Mouse (Mus musculus): ENCODE data around the gene Htr1f. TPM values are rescaled to one million over a fixed set of nuclear protein-coding genes. Genes with fewer than 3 reads are reported as not detected.

Gene Htr1f
- total and polyA plus RNA-seq, 3 experiments = not detected

- TF ChIP-seq USF2 (IDR thresholded peaks at IDR 0.05; ENCODE audit: borderline replicate concordance in 1 of 2, insufficient read depth in 1 of 2, low read depth in 1 of 2, low read length in 2 of 2) (no peak), EP300 (IDR thresholded peaks at IDR 0.05; ENCODE audit: low read depth in 1 of 2, low read length in 2 of 2) (no peak), TBP (IDR thresholded peaks at IDR 0.05; ENCODE audit: low read depth, low read length) (no peak), BHLHE40 (IDR thresholded peaks at IDR 0.05; ENCODE audit: borderline replicate concordance, low read depth, low read length) (no peak)
These were observed 170.9 kb downstream of the Htr1f start (continued) for GRCm38 (mm10) chr16:64934793-64935192.

- Histone ChIP-seq H3K9me3 (replicated peaks; ENCODE audit: insufficient read depth, low read length) (no peaks in the 10 kb centered on the region), H3K9ac (ENCODE audit: control insufficient read depth, low read depth, low read length, poor library complexity, severe bottlenecking) (no peak overlapping the region), H3K27me3 (ENCODE audit: control insufficient read depth in 1 of 2, insufficient read depth in 2 of 2, low read length in 2 of 2) (peaks cover 0 to 3% of the 10 kb centered on the region in 2 experiments; a peak in 2 of 4 replicates), H3K36me3 (ENCODE audit: control insufficient read depth in 1 of 2, insufficient read depth in 2 of 2, low read length in 2 of 2) (no peaks in the 10 kb centered on the region), H3K79me2 (ENCODE audit: control insufficient read depth, insufficient read depth, low read length, poor library complexity) (no peaks in the 10 kb centered on the region), H3K27ac (ENCODE audit: control insufficient read depth, low read depth, low read length) (no peak overlapping the region), H3K4me3 (ENCODE audit: control insufficient read depth in 1 of 2, insufficient read depth in 1 of 2, low read depth in 2 of 2, low read length in 2 of 2) (no peak overlapping the region), H3K4me1 (ENCODE audit: control insufficient read depth in 1 of 2, insufficient read depth in 2 of 2, low read length in 2 of 2) (no peaks in the 10 kb centered on the region)
- no peak for DNase-seq (ENCODE audit: low read depth, low spot score)
- no peak for TF ChIP-seq GABPA (IDR thresholded peaks at IDR 0.05; ENCODE audit: low read depth, low read length)
These were observed 171.6 kb downstream of the Htr1f start for GRCm38 (mm10) chr16:64934011-64934410.

- Histone ChIP-seq H3K36me3 (ENCODE audit: control insufficient read depth in 1 of 2, insufficient read depth in 2 of 2, low read length in 2 of 2) (no peaks in the 10 kb centered on the region), H3K27me3 (ENCODE audit: control insufficient read depth in 1 of 2, insufficient read depth in 2 of 2, low read length in 2 of 2) (peaks cover 0 to 2% of the 10 kb centered on the region in 2 experiments; a peak in 1 of 4 replicates), H3K4me1 (ENCODE audit: control insufficient read depth in 1 of 2, insufficient read depth in 2 of 2, low read length in 2 of 2) (no peaks in the 10 kb centered on the region), H3K9ac (ENCODE audit: control insufficient read depth, low read depth, low read length, poor library complexity, severe bottlenecking) (no peak overlapping the region), H3K4me3 (ENCODE audit: control insufficient read depth in 1 of 2, insufficient read depth in 1 of 2, low read depth in 2 of 2, low read length in 2 of 2) (no peak overlapping the region), H3K9me3 (replicated peaks; ENCODE audit: insufficient read depth, low read length) (no peaks in the 10 kb centered on the region), H3K27ac (ENCODE audit: control insufficient read depth, low read depth, low read length) (no peak overlapping the region), H3K79me2 (ENCODE audit: control insufficient read depth, insufficient read depth, low read length, poor library complexity) (no peaks in the 10 kb centered on the region)
- no peak for DNase-seq (ENCODE audit: low read depth, low spot score)
- TF ChIP-seq GATA1 (IDR thresholded peaks at IDR 0.05; ENCODE audit: low read depth, low read length) (no peak), ELF1 (IDR thresholded peaks at IDR 0.05; ENCODE audit: low read depth, low read length) (no peak), USF2 (IDR thresholded peaks at IDR 0.05; ENCODE audit: borderline replicate concordance in 1 of 2, insufficient read depth in 1 of 2, low read depth in 1 of 2, low read length in 2 of 2) (no peak), NELFE (IDR thresholded peaks at IDR 0.05; ENCODE audit: low read depth, low read length) (no peak), ETS1 (IDR thresholded peaks at IDR 0.05; ENCODE audit: low read depth, low read length) (no peak), POLR2AphosphoS2 (IDR thresholded peaks at IDR 0.05; ENCODE audit: low read length) (no peak), ZMIZ1 (IDR thresholded peaks at IDR 0.05; ENCODE audit: low read depth, low read length) (no peak), GABPA (IDR thresholded peaks at IDR 0.05; ENCODE audit: low read depth, low read length) (no peak), CTCF (IDR thresholded peaks at IDR 0.05 in 2 of 3, conservative IDR thresholded peaks at IDR 0.05 in 1 of 3; ENCODE audit: control insufficient read depth in 1 of 3, insufficient read depth in 1 of 3, low read depth in 2 of 3, low read length in 3 of 3, poor library complexity in 1 of 3, severe bottlenecking in 1 of 3) (no peak), ZC3H11A (IDR thresholded peaks at IDR 0.05; ENCODE audit: low read depth, low read length) (no peak), JUND (IDR thresholded peaks at IDR 0.05; ENCODE audit: low read depth, low read length) (no peak), USF1 (IDR thresholded peaks at IDR 0.05; ENCODE audit: low read depth, low read length) (no peak), TCF12 (IDR thresholded peaks at IDR 0.05; ENCODE audit: low read depth, low read length) (no peak), BHLHE40 (IDR thresholded peaks at IDR 0.05; ENCODE audit: borderline replicate concordance, low read depth, low read length) (no peak), TBP (IDR thresholded peaks at IDR 0.05; ENCODE audit: low read depth, low read length) (no peak)
These were observed 182.2 kb downstream of the Htr1f start for GRCm38 (mm10) chr16:64923500-64923899.
